Mouse (Mus musculus) megakaryocyte, embryonic 14.5 days (primary cell): Measurements from ENCODE around the gene Baz2a.

ENCODE experiments used
- FLI1 ChIP-seq: IDR thresholded peaks from 2 replicates; pipeline ENCODE4 v1.6.1; 2012; ENCODE audit warnings: low read length, inconsistent platforms, mixed read lengths
- GATA1 ChIP-seq: IDR thresholded peaks from 3 replicates; pipeline ENCODE4 v1.6.1; 2012; ENCODE audit warnings: mixed read lengths, low read length, inconsistent platforms, borderline replicate concordance

DNA sequence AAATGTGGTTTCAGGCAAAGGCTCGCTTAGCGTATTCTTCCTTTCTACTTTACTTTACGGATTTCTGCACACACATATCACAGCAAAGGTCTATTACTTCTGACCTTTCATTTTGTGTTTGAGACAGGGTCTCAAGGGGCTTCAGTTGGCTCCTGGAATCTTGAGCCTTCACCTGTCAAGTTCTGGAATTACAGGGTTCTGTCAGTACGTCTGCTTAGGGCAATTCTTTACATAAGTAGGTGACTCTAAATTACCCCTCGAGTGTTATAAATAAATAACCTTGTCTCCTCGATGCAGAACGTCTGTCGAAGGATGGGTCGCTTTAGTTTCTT lies 8.9 kb upstream of the Baz2a start:
- no peak for TF ChIP-seq GATA1
- TF ChIP-seq FLI1 = no peak
